Mouse (Mus musculus): ENCODE data around the gene F2.
"Not testable (repeated sequence)": the region's sequence is repeated elsewhere in the genome, so short reads cannot be mapped to it uniquely, and the experiment has no call there.

F2 gene

GRCm38 (mm10) chr2:91649152-91649551 is 12.9 kb upstream of the F2 start:
- in situ Hi-C loops (cut with MboI; ENCODE audit: low sequenced_read_pairs), result no loop called here

- in situ Hi-C loops (cut with MboI; ENCODE audit: low sequenced_read_pairs), result no loop called here
Measured at GRCm38 (mm10) chr2:91646733-91647132, 10.5 kb upstream of the F2 start.

GRCm38 (mm10) chr2:91645811-91646210 is 9.6 kb upstream of the F2 start:
- in situ Hi-C loops (cut with MboI; ENCODE audit: low sequenced_read_pairs), result no loop called here

GRCm38 (mm10) chr2:91645354-91645753 is 9.1 kb upstream of the F2 start:
- in situ Hi-C loops (cut with MboI; ENCODE audit: low sequenced_read_pairs), result no loop called here

GRCm38 (mm10) chr2:91644021-91644420 is 7.8 kb upstream of the F2 start:
- in situ Hi-C loops (cut with MboI; ENCODE audit: low sequenced_read_pairs), result no loop called here

GRCm38 (mm10) chr2:91642825-91643415 is 6.7 kb upstream of the F2 start:
- in situ Hi-C loops (cut with MboI; ENCODE audit: low sequenced_read_pairs), result no loop called here

- in situ Hi-C loops (cut with MboI; ENCODE audit: low sequenced_read_pairs), result no loop called here
Measured at GRCm38 (mm10) chr2:91638931-91639330, 2.7 kb upstream of the F2 start.

- in situ Hi-C loops (cut with MboI; ENCODE audit: low sequenced_read_pairs), result no loop called here
Measured at GRCm38 (mm10) chr2:91636727-91637338, 619 bp upstream of the F2 start.

GRCm38 (mm10) chr2:91635486-91635885 is 728 bp downstream of the F2 start:
- in situ Hi-C loops (cut with MboI; ENCODE audit: low sequenced_read_pairs), result no loop called here

GRCm38 (mm10) chr2:91634841-91635240 is 1.4 kb downstream of the F2 start:
- in situ Hi-C loops (cut with MboI; ENCODE audit: low sequenced_read_pairs), result no loop called here

- in situ Hi-C loops (cut with MboI; ENCODE audit: low sequenced_read_pairs), result no loop called here
Measured at GRCm38 (mm10) chr2:91633334-91633977, 2.8 kb downstream of the F2 start.

GRCm38 (mm10) chr2:91632316-91632715 is 3.9 kb downstream of the F2 start:
- in situ Hi-C loops (cut with MboI; ENCODE audit: low sequenced_read_pairs), result no loop called here

GRCm38 (mm10) chr2:91631826-91632225 is 4.4 kb downstream of the F2 start:
- in situ Hi-C loops (cut with MboI; ENCODE audit: low sequenced_read_pairs), result no loop called here

GRCm38 (mm10) chr2:91630384-91630783 is 5.8 kb downstream of the F2 start:
- in situ Hi-C loops (cut with MboI; ENCODE audit: low sequenced_read_pairs), result no loop called here

- in situ Hi-C loops (cut with MboI; ENCODE audit: low sequenced_read_pairs), result no loop called here
Measured at GRCm38 (mm10) chr2:91629682-91630081, 6.5 kb downstream of the F2 start.

- in situ Hi-C loops (cut with MboI; ENCODE audit: low sequenced_read_pairs), result no loop called here
Measured at GRCm38 (mm10) chr2:91628171-91628570, 8.0 kb downstream of the F2 start.

- in situ Hi-C loops (cut with MboI; ENCODE audit: low sequenced_read_pairs), result no loop called here
Measured at GRCm38 (mm10) chr2:91627486-91627885, 8.7 kb downstream of the F2 start.

- in situ Hi-C loops (cut with MboI; ENCODE audit: low sequenced_read_pairs), result not testable (repeated sequence)
Measured at GRCm38 (mm10) chr2:91623366-91623765, 12.8 kb downstream of the F2 start.

- in situ Hi-C loops (cut with MboI; ENCODE audit: low sequenced_read_pairs), result no loop called here
Measured at GRCm38 (mm10) chr2:91622356-91622755, 13.9 kb downstream of the F2 start.

GRCm38 (mm10) chr2:91609370-91609769 is 26.8 kb downstream of the F2 start:
- in situ Hi-C loops (cut with MboI; ENCODE audit: low sequenced_read_pairs), result not testable (repeated sequence)

GRCm38 (mm10) chr2:91602389-91602788 is 33.8 kb downstream of the F2 start:
- in situ Hi-C loops (cut with MboI; ENCODE audit: low sequenced_read_pairs), result no loop called here

- in situ Hi-C loops (cut with MboI; ENCODE audit: low sequenced_read_pairs), result no loop called here
Measured at GRCm38 (mm10) chr2:91600475-91600874, 35.7 kb downstream of the F2 start.

Data from CH12F3 (cell line).